Mouse (Mus musculus): ENCODE data around the gene Stag3. TPM values are rescaled to one million over a fixed set of nuclear protein-coding genes. Genes with fewer than 3 reads are reported as not detected.

Gene Stag3
- 3.0 and 3.5 TPM in 2 replicates for polyA plus RNA-seq (2014; fragmentation: Nextera tagmentation; extraction: Ambion mirVana)

- Histone ChIP-seq H3K9ac (ENCODE audit: low read depth, low read length) (peak within 1 kb of the TSS; percentile 94), H3K4me2 (replicated peaks; ENCODE audit: low read depth, low read length) (peak within 1 kb of the TSS; percentile 69), H3K27me3 (ENCODE audit: control insufficient read depth, insufficient read depth, low read length) (no peaks in the 10 kb centered on the region), H3K9me3 (ENCODE audit: control insufficient read depth, low read length) (no peaks in the 10 kb centered on the region), H3K4me3 (ENCODE audit: low read depth, low read length) (peak within 1 kb of the TSS; percentile 72), H3K27ac (ENCODE audit: low read depth, low read length) (peak within 1 kb of the TSS; percentile 77), H3K36me3 (ENCODE audit: control insufficient read depth, insufficient read depth, low read length) (no peaks in the 10 kb centered on the region), H3K4me1 (replicated peaks; ENCODE audit: control insufficient read depth, insufficient read depth, low read length) (peaks cover 30% of the 10 kb centered on the region)
- under 1% methylated on average over 56 of the region's 56 CpGs for WGBS
- ATAC-seq (ENCODE audit: low FRiP score) (peak; percentile 98), DNase-seq (ENCODE audit: low spot score) (peak; percentile 98)
Measured at GRCm38 (mm10) chr5:138279585-138280424, at the start of gene Stag3, which contains the start of the genes Gm43720 and Gpc2. Stag3 (plus strand) TSS chr5:138280240. Gm43720 (minus strand) TSS chr5:138279958. Gpc2 (minus strand) TSS chr5:138280005.

DNA sequence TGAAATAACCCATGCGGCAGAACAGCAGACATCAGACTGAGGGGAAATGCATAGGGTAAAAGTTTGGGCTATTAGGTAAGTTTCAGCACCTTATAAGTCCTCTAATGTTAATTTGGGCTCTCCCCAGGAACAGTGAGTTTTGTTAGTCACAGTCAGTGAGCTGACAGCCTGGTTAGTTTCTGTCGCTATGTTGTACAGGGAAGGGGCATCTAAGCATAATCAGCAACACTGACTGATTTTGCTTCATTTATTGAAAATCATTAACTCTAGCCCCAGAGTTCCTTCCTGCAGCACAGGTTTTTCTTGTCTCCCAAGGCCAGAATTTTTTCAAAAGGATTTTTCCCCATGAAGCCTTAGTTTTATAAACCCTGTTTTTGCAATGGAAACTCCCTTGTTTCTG, 46.3 kb upstream of the Stag3 start:
- H3K9me3 ChIP-seq (ENCODE audit: control insufficient read depth, low read length): no peaks in the 10 kb centered on the region
- DNase-seq (ENCODE audit: low spot score) (no peak), ATAC-seq (ENCODE audit: low FRiP score) (no peak)
- H3K9ac ChIP-seq (ENCODE audit: low read depth, low read length): no peak overlapping the region
- H3K36me3 ChIP-seq (ENCODE audit: control insufficient read depth, insufficient read depth, low read length): no peaks in the 10 kb centered on the region
- H3K4me2 ChIP-seq (replicated peaks; ENCODE audit: low read depth, low read length): no peak overlapping the region
- no peaks in the 10 kb centered on the region for H3K4me1 ChIP-seq (replicated peaks; ENCODE audit: control insufficient read depth, insufficient read depth, low read length)
- 85% methylated on average over 2 of the region's 2 CpGs for WGBS
- H3K4me3 ChIP-seq (ENCODE audit: low read depth, low read length): no peak overlapping the region
- no peaks in the 10 kb centered on the region for H3K27me3 ChIP-seq (ENCODE audit: control insufficient read depth, insufficient read depth, low read length)
- no peak overlapping the region for H3K27ac ChIP-seq (ENCODE audit: low read depth, low read length)

- DNase-seq (ENCODE audit: low spot score) (no peak), ATAC-seq (ENCODE audit: low FRiP score) (no peak)
- H3K9me3 ChIP-seq (ENCODE audit: control insufficient read depth, low read length): no peaks in the 10 kb centered on the region
- H3K36me3 ChIP-seq (ENCODE audit: control insufficient read depth, insufficient read depth, low read length): no peaks in the 10 kb centered on the region
- no peak overlapping the region for H3K4me2 ChIP-seq (replicated peaks; ENCODE audit: low read depth, low read length)
- H3K4me3 ChIP-seq (ENCODE audit: low read depth, low read length): no peak overlapping the region
- no peaks in the 10 kb centered on the region for H3K4me1 ChIP-seq (replicated peaks; ENCODE audit: control insufficient read depth, insufficient read depth, low read length)
- H3K27me3 ChIP-seq (ENCODE audit: control insufficient read depth, insufficient read depth, low read length): no peaks in the 10 kb centered on the region
- no peak overlapping the region for H3K27ac ChIP-seq (ENCODE audit: low read depth, low read length)
- no peak overlapping the region for H3K9ac ChIP-seq (ENCODE audit: low read depth, low read length)
Measured at GRCm38 (mm10) chr5:138234224-138234623, 45.8 kb upstream of the Stag3 start.

- Histone ChIP-seq H3K4me1 (replicated peaks; ENCODE audit: control insufficient read depth, insufficient read depth, low read length) (no peaks in the 10 kb centered on the region), H3K9me3 (ENCODE audit: control insufficient read depth, low read length) (no peaks in the 10 kb centered on the region), H3K4me2 (replicated peaks; ENCODE audit: low read depth, low read length) (no peak overlapping the region), H3K27me3 (ENCODE audit: control insufficient read depth, insufficient read depth, low read length) (no peaks in the 10 kb centered on the region), H3K9ac (ENCODE audit: low read depth, low read length) (no peak overlapping the region), H3K4me3 (ENCODE audit: low read depth, low read length) (no peak overlapping the region), H3K36me3 (ENCODE audit: control insufficient read depth, insufficient read depth, low read length) (no peaks in the 10 kb centered on the region), H3K27ac (ENCODE audit: low read depth, low read length) (no peak overlapping the region)
- 31% methylated on average over 2 of the region's 2 CpGs for WGBS
- no peak for DNase-seq (ENCODE audit: low spot score)
- no peak for ATAC-seq (ENCODE audit: low FRiP score)
Measured at GRCm38 (mm10) chr5:138241511-138241910, 38.5 kb upstream of the Stag3 start.

DNA sequence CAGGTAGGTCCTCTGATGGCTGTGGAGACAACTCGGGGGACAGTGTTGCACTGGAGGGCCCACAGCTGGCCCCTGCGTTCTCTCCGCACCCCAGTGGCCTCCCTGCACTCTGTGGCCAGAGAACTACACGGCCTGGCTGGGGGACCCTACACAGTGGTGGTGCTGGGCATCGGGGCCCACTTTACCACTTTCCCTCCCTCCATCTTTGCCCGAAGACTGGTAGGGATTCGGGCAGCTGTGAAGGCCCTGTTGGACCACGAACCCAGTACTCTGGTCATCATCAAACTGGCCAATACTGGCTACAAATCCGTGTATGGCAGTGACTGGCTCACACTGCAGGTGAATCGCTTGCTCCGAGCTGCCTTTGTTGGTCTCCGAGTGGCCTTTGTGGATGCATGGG, 28.9 kb upstream of the Stag3 start:
- no peak for DNase-seq (ENCODE audit: low spot score)
- H3K27me3 ChIP-seq (ENCODE audit: control insufficient read depth, insufficient read depth, low read length): no peaks in the 10 kb centered on the region
- H3K4me2 ChIP-seq (replicated peaks; ENCODE audit: low read depth, low read length): no peak overlapping the region
- no peak overlapping the region for H3K9ac ChIP-seq (ENCODE audit: low read depth, low read length)
- no peak overlapping the region for H3K27ac ChIP-seq (ENCODE audit: low read depth, low read length)
- H3K9me3 ChIP-seq (ENCODE audit: control insufficient read depth, low read length): no peaks in the 10 kb centered on the region
- no peak for ATAC-seq (ENCODE audit: low FRiP score)
- 87% methylated on average over 12 of the region's 12 CpGs for WGBS
- H3K4me3 ChIP-seq (ENCODE audit: low read depth, low read length): no peak overlapping the region
- peaks cover 1% of the 10 kb centered on the region; the same call in 1 of the 2 replicates for H3K4me1 ChIP-seq (replicated peaks; ENCODE audit: control insufficient read depth, insufficient read depth, low read length)
- H3K36me3 ChIP-seq (ENCODE audit: control insufficient read depth, insufficient read depth, low read length): no peaks in the 10 kb centered on the region

DNA sequence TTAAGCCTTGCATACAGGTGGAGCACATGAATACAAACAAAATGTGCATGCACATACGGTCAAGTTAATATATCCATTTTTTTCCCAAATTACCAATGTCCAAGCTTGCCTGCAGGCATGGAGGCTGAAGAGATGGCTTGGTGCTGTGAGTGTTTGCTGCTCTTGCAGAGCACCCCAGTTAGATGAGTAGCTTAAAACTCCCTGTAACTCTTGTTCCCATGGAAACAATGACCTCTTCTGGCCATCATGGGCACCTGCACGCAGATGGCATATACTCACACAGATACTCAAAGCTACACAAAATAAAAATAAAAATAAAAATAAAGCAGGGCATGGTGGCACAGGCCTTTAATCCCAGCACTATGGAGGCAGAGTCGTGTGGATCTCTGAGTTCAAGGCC, 27.0 kb upstream of the Stag3 start:
- H3K27ac ChIP-seq (ENCODE audit: low read depth, low read length): no peak overlapping the region
- no peaks in the 10 kb centered on the region for H3K27me3 ChIP-seq (ENCODE audit: control insufficient read depth, insufficient read depth, low read length)
- H3K4me1 ChIP-seq (replicated peaks; ENCODE audit: control insufficient read depth, insufficient read depth, low read length): peaks cover 3% of the 10 kb centered on the region; the same call in 1 of the 2 replicates
- no peaks in the 10 kb centered on the region for H3K36me3 ChIP-seq (ENCODE audit: control insufficient read depth, insufficient read depth, low read length)
- no peak for ATAC-seq (ENCODE audit: low FRiP score)
- no peak for DNase-seq (ENCODE audit: low spot score)
- WGBS: 91% methylated on average over 3 of the region's 3 CpGs
- no peak overlapping the region for H3K4me2 ChIP-seq (replicated peaks; ENCODE audit: low read depth, low read length)
- H3K9ac ChIP-seq (ENCODE audit: low read depth, low read length): no peak overlapping the region
- H3K9me3 ChIP-seq (ENCODE audit: control insufficient read depth, low read length): no peaks in the 10 kb centered on the region
- no peak overlapping the region for H3K4me3 ChIP-seq (ENCODE audit: low read depth, low read length)

DNA sequence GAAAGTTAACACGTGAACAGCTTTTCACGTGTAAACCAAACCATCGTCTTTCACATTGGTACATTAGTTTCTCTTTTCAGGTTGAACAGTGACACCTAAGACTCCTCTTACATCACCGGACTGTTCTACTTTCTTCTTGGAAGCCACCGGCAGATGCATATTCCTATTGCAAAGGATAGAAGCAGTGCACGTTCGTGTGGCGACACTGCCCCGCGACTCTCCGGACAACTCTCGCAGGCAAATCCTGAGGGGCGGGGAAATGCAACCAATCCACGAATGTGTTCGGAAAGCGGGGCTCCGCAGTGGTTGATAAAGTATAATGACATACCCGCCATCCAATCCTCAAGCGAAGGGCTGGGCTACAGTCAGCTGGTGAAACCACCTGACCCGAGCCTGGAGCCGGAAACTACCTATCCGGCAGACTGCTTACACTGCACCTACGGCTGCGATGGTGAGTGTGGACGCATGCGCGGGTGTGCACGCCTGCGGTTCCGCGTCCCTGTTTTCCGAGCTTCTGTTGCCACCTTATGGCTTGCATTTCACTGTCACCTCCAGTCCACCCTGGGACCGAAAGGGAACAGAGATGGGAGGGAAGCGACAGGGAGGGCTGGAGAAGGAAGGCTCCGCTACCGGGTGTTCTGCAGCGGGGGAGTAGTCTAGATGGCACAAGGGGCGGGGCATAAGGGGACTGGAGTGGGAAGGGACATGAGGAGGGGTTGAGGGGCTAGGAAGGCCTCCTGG, 24.5 kb upstream of the Stag3 start, which contains the start of gene Lamtor4:
TSS of gene Lamtor4 (plus strand) at position 130 of the 741 bp plus-strand sequence.
- H3K27ac ChIP-seq (ENCODE audit: low read depth, low read length): peak within 1 kb of the TSS; percentile 48
- WGBS: under 1% methylated on average over 38 of the region's 38 CpGs
- 0 out of 2 replicates have a peak, but pooled peaks cover 4% of the 10 kb centered on the region for H3K36me3 ChIP-seq (ENCODE audit: control insufficient read depth, insufficient read depth, low read length)

GRCm38 (mm10) chr5:138256094-138256467, 24.0 kb upstream of the Stag3 start:
- peak overlapping the region; percentile 48 for H3K27ac ChIP-seq (ENCODE audit: low read depth, low read length)
- ATAC-seq (ENCODE audit: low FRiP score): no peak
- WGBS: 22% methylated on average over 7 of the region's 7 CpGs

More for the DNA sequence above, 24.5 kb upstream of the Stag3 start, which contains the start of gene Lamtor4:
- DNase-seq (ENCODE audit: low spot score) (peak; percentile 88), ATAC-seq (ENCODE audit: low FRiP score) (peak; percentile 100)
- peaks cover 3% of the 10 kb centered on the region; the same call in 1 of the 2 replicates for H3K4me1 ChIP-seq (replicated peaks; ENCODE audit: control insufficient read depth, insufficient read depth, low read length)
- H3K9me3 ChIP-seq (ENCODE audit: control insufficient read depth, low read length): no peaks in the 10 kb centered on the region
- peak within 1 kb of the TSS; percentile 72 for H3K4me2 ChIP-seq (replicated peaks; ENCODE audit: low read depth, low read length)
- no peaks in the 10 kb centered on the region for H3K27me3 ChIP-seq (ENCODE audit: control insufficient read depth, insufficient read depth, low read length)
- H3K9ac ChIP-seq (ENCODE audit: low read depth, low read length): peak within 1 kb of the TSS; percentile 73
- H3K4me3 ChIP-seq (ENCODE audit: low read depth, low read length): peak within 1 kb of the TSS; percentile 59

More at GRCm38 (mm10) chr5:138256094-138256467, 24.0 kb upstream of the Stag3 start:
- H3K9ac ChIP-seq (ENCODE audit: low read depth, low read length): peak overlapping the region; percentile 73
- H3K4me2 ChIP-seq (replicated peaks; ENCODE audit: low read depth, low read length): peak overlapping the region; percentile 72
- H3K27me3 ChIP-seq (ENCODE audit: control insufficient read depth, insufficient read depth, low read length): no peaks in the 10 kb centered on the region
- H3K4me3 ChIP-seq (ENCODE audit: low read depth, low read length): peak overlapping the region; percentile 59
- 0 out of 2 replicates have a peak, but pooled peaks cover 4% of the 10 kb centered on the region for H3K36me3 ChIP-seq (ENCODE audit: control insufficient read depth, insufficient read depth, low read length)
- no peak for DNase-seq (ENCODE audit: low spot score)
- no peaks in the 10 kb centered on the region for H3K9me3 ChIP-seq (ENCODE audit: control insufficient read depth, low read length)
- peaks cover 3% of the 10 kb centered on the region; the same call in 1 of the 2 replicates for H3K4me1 ChIP-seq (replicated peaks; ENCODE audit: control insufficient read depth, insufficient read depth, low read length)

Measured in hindbrain, embryonic 11.5 days (tissue).